Mouse (Mus musculus) layer of hippocampus, postnatal 10 days (tissue): ENCODE results near the gene Fyn. TPM values are rescaled to one million over a fixed set of nuclear protein-coding genes. Genes with fewer than 3 reads are reported as not detected.

Experiments used
- DNase-seq, 2 experiments: peaks; one replicate each; pipeline ENCODE4 v3.0.0; 2021; ENCODE audit warnings: low spot score in 2 of 2
- total RNA-seq, 2 experiments: library from RNA; stranded (reverse); gene quantifications; 2 replicates each; pipeline ENCODE4 v1.2.3; 2021

The Fyn gene
- total RNA-seq, 2 experiments from 2014 or later: 235 to 244 TPM

DNA sequence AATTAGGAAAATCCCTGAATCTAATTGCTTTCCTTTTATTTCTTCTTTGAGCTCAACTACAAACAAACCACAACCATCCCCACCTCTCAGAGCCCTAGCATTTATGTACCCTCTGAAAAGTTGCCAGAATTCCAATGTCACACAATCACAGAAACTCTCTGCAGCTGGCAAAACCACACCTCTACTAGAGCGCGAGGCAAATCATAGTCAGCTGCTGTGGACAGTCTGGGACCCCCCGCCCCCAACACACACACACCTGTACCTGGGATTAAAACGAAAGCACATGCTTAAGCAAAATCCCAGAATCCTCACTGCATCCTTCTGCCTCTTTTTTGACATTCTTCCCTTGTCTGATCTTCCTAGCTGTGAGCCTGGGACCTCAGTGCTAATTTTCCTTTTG, 230.9 kb downstream of the Fyn start:
- no peak for DNase-seq

DNA sequence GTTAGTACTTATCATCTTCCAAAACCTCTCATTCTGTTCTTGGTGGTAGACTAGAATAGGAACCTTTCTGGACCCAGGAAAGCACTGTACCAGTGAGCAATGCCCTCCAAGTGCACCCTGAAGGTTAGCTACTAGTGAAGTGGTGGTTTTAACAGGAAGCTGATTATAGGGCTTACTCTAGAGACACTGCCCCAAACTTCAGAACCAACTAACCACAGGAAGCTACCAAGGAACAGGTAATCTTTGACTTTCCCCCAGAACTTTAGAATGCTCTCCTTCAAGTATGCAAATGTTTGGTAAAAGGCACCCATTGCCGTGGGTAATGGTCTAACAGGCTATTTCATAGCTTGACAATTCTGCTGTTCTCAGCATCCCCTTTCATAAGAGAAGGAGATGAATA, 231.5 kb downstream of the Fyn start:
- DNase-seq: no peak

DNA sequence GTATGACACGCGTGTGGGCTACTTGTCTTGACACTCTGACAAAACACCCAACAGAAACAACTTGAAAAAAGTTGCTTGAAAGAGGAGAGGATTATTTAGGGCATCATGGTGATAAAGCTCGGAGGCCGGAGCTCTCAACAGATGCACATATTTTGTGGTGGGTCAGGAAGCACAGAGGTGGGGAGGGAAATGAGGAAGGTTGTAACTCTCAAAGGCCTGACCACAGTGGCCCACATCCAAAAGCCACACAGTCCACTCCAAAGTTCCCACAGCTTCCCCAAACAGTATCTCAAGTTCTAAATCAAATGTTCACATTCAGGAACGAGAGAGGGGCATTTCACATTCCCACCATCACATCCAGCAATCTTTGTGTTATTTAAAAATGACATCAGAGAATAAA, 232.4 kb downstream of the Fyn start:
- no peak for DNase-seq

DNA sequence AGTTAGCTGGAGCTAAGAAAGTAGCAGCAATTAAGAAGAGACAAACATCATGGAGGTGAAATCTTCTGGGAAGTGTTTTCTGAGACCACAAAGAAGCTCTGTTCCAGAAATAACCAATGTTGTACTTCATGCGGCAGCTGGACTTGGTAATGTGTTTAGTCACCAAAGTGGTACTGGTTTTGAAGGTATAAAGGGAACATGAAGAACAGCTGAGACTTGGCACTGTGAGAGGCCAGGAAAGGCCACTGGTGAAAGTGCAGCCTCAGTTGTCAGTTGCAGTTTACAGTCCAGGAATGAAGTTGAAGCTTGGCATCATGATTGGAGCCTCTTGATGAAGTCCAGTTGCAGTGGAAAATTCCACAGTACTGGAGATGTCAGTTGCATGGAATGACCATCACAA, 237.8 kb downstream of the Fyn start:
- DNase-seq: no peak

DNA sequence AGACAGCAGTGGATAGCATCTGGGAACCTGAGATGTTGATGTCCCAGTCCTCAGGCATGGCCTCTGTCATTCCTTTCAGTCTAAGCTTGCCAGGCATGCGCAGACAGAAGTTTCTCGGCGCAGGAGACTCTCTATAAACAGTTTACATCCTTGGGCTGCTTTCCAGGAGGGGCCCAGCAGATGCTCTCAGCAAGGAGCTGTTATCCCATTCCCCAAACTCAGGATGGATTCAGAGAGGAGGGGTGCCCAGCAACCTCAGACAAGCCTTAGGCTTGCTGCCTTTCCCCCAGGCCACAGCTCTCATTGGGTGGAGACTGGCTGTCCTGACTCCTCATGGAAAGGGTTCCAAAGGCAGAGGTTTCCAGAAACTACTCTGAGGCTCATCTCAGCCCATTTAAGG, 242.6 kb downstream of the Fyn start:
- DNase-seq: no peak

DNA sequence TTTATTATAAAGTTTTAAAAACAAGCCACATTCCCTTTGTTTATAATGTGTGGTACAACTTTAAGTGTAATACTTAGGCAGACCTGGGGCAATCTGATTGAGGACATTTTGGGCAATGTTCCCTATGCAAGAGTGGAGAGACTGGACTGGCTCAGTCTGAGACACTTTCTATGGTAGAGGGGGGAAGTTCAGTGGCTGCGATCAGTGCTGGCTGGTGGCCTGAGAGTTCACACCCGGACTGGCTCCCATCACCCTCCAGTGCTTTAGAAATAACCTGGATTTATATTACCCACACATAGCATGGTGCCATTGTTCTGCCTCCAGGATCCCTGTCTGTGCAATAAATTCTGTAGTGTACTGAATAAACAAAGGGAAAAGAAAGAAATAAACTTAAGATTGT, 243.5 kb downstream of the Fyn start:
- no peak for DNase-seq

DNA sequence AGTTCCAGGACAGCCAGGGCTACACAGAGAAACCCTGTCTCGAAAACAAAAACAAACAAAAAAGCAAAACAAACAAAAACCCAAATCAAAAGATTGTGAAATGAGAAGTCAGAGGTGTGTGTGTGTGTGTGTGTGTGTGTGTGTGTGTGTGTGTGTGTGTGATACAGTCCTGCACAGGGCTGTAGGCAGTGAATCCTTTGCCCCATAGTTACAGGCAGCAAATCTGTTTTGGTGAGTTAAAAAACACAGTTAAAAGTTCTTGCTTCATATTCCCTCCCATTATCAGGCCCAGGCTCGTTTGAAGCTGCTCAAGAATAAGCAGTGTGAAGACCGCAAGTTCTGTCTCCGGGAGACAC, 244.0 kb downstream of the Fyn start, which contains the start of gene Traf3ip2:
Gene Traf3ip2, plus strand, starts transcription at position 302 of the 356 bp plus-strand sequence.
- no peak for DNase-seq

DNA sequence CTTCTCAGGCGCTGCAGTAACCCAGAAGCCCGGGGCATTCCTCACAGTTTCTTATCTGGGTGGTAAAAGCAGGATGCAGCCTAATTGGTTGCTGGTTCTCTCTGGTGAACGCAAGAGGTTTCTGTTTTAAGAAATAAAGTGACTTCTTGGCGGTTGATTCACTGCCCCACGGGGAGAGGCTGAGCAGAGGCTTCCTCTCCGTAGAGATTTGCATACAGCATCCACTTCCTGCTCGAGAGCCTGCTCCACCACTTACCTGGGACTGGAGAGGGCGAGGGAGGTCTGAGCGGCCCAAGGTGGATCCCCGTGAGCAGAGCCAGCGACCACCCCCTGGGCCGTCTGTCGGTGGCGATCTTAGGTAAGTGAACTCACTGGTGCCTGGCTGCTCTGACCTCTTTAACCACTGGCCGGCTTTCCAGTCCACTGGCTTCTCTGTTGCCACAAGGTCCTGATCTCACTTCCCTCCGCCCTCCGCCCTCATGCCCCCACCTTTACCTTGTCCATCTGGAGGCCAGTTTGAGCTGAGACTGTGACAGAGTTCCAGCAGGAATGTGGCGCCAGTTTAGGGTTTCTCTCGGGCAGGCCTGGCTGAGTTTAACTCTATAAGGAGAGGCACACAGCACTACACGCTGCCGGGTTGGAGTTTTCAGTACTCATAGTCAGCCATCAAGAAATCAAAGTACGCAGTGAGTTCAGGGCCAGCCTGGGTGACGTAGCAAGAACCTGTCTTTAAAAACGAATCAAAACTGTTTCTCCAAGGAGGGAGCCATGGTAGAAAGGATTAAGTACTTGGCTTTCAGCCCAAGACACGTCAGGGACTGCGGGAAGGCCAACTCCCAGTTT, 244.6 kb downstream of the Fyn start:
- DNase-seq: no peak

DNA sequence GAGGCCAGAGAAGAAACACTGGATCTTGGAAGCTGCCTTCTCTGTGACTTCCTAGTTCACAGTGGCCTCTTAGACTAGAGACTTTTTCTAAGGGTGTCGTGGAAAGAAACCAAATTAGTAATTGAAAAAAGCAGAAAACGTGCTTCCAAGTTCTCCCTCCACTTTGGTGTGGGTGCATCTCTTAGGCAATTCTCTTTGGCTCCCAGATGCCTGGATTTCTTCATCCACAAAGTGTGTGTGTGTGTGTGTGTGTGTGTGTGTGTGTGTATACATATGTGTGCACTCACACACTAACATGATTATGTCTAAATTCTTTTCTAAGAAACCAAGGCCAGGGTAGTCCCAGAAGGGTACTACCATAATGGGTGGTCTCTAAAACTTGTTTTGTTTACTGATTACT, 245.3 kb downstream of the Fyn start:
- no peak for DNase-seq

DNA sequence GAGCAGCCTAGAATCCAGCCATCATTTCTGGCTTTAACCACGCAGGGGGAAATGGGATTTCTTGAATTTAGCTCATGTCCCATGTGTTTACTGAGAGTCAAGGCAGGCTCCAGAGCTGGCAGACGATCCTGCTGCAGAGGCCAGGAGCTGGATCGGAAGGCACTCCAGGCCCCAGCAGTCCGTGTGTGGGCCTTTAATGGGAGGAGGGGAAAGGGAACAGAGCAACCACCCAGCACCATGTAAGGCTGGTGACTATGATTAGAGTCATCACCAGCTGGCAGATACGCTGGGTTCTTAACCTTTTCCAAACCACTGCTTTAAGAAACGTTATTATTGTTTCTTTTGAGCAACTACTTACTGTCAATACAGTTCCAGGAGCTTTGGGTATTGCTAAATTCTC, 246.0 kb downstream of the Fyn start:
- peak in 1 of 2 experiments; percentile 47 for DNase-seq

Other genes starting within 250 kb of the Fyn start
- 10 to 100 TPM; 13.1 to 14.5 TPM for gene Fam229b, start 234.9 kb upstream of the Fyn start, total RNA-seq
- gene Tube1, start 234.9 kb upstream of the Fyn start, total RNA-seq: 1 to 10 TPM; 4.1 to 4.6 TPM
- under 1 TPM; 0.62 to 0.91 TPM for gene Ccn6, start 205.1 kb upstream of the Fyn start, total RNA-seq
- 1 to 10 TPM; 1.9 to 2.0 TPM for gene Traf3ip2, start 244.1 kb downstream of the Fyn start, total RNA-seq